Mouse (Mus musculus) left cerebral cortex, adult 8-10 months (tissue): ENCODE results near the gene Irgm1. TPM values are rescaled to one million over a fixed set of nuclear protein-coding genes. Genes with fewer than 3 reads are reported as not detected.
"Not testable (repeated sequence)": the region's sequence is repeated elsewhere in the genome, so short reads cannot be mapped to it uniquely, and the experiment has no call there.

Source experiments
- DNase-seq, 2 experiments: peaks; one replicate each; pipeline ENCODE4 v3.0.0; 2022; ENCODE audit warnings: low spot score in 2 of 2
- total RNA-seq, 4 experiments: library from RNA; stranded (reverse); gene quantifications; 2 replicates each; pipeline ENCODE4 v1.2.4; 2022

Irgm1 gene
- 10 to 100 TPM in 2 of 4 experiments, 1 to 10 TPM in 2; 8.3 to 14.0 (median 10.7) TPM for total RNA-seq

GRCm38 (mm10) chr11:48871201-48871772 is at the start of gene Irgm1:
Irgm1 (minus strand) TSS chr11:48871683.
- no peak for DNase-seq

GRCm38 (mm10) chr11:48918380-48918779 is 46.9 kb upstream of the Irgm1 start:
- DNase-seq: no peak

GRCm38 (mm10) chr11:48913611-48914010 is 42.1 kb upstream of the Irgm1 start:
- no peak for DNase-seq

- DNase-seq: no peak
Observed at GRCm38 (mm10) chr11:48908459-48908858, 37.0 kb upstream of the Irgm1 start.

GRCm38 (mm10) chr11:48902021-48902420 is 30.5 kb upstream of the Irgm1 start, which contains the start of gene Gm5431:
Gm5431 (minus strand) TSS chr11:48902214.
- no peak for DNase-seq

- not testable (repeated sequence) for DNase-seq
Observed at GRCm38 (mm10) chr11:48901567-48901930, 30.1 kb upstream of the Irgm1 start.

GRCm38 (mm10) chr11:48900654-48901566 is 29.4 kb upstream of the Irgm1 start:
- not testable (repeated sequence) for DNase-seq

GRCm38 (mm10) chr11:48898812-48899431 is 27.4 kb upstream of the Irgm1 start:
- no peak for DNase-seq

- no peak for DNase-seq
Observed at GRCm38 (mm10) chr11:48876680-48877079, 5.2 kb upstream of the Irgm1 start.

GRCm38 (mm10) chr11:48875343-48875837 is 3.9 kb upstream of the Irgm1 start:
- not testable (repeated sequence) for DNase-seq

GRCm38 (mm10) chr11:48874465-48874864 is 3.0 kb upstream of the Irgm1 start:
- DNase-seq: no peak

GRCm38 (mm10) chr11:48873591-48874290 is 2.3 kb upstream of the Irgm1 start:
- DNase-seq: no peak

GRCm38 (mm10) chr11:48872695-48873300 is 1.3 kb upstream of the Irgm1 start:
- DNase-seq: no peak

GRCm38 (mm10) chr11:48871817-48872541 is 496 bp upstream of the Irgm1 start:
- DNase-seq: no peak

- DNase-seq: no peak
Observed at GRCm38 (mm10) chr11:48870781-48871180, 702 bp downstream of the Irgm1 start.

- no peak for DNase-seq
Observed at GRCm38 (mm10) chr11:48869380-48870110, 1.9 kb downstream of the Irgm1 start.

GRCm38 (mm10) chr11:48866481-48866880 is 5.0 kb downstream of the Irgm1 start:
- DNase-seq: no peak

GRCm38 (mm10) chr11:48863808-48864207 is 7.7 kb downstream of the Irgm1 start:
- DNase-seq: no peak

- no peak for DNase-seq
Observed at GRCm38 (mm10) chr11:48862784-48863319, 8.6 kb downstream of the Irgm1 start.
